In the genomic region with DNA sequence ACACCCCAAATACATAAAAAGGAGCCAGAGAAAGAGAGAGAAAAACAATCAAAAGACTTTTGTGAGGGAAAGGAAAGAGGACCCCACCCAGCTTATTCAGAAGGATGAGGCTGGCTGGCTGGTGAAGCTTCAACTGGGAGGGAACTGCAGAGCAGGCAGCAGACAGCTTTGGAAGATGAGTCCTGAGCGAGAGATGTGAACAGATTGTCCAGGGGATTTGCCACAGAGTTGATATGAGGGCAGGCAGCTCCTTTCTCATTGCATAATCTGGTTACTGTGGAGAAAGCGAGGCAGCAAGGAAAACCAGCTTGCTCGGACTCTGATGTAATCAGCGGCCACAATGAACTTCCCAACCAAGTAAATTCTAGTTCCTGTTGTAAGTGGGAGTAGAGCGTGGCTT, we compare ENCODE assay signal across 18 mouse cellular contexts.
DNase-seq lines count a peak whose midpoint lies in the region; ATAC-seq and TF ChIP-seq lines count a peak whose summit lies in the region.
"Had no signal": no experiment of that assay in that cellular context is flagged by ENCODE, and none has a peak within 500 bp of the region (broad histone marks: within the 10 kb centered on the region; RNA-seq: fewer than 3 reads in every experiment).

No protein-coding gene starts in this region.

- 45% methylated on average over 5 of the region's 5 CpGs for WGBS in midbrain, embryonic 12.5 days
- WGBS in midbrain, postnatal 0 days = 30% methylated on average over 5 of the region's 5 CpGs

- H3K36me3 ChIP-seq in midbrain, embryonic 12.5 days = no peaks in the 10 kb centered on the region
- H3K36me3 ChIP-seq in midbrain, postnatal 0 days (ENCODE audit: insufficient read depth, low read length) = no peaks in the 10 kb centered on the region
- H3K36me3 ChIP-seq: embryonic facial prominence, embryonic 15.5 days; heart, embryonic 13.5 days; limb, embryonic 12.5 days; neural tube, embryonic 12.5 days had no signal

- no peak for DNase-seq in frontal cortex, postnatal 25 days (ENCODE audit: low spot score in 2 of 2)
- no peak for DNase-seq in midbrain, postnatal 0 days (ENCODE audit: low spot score)
- DNase-seq in fat pad, adult 2 months (ENCODE audit: extremely low read depth, low read depth, low spot score) = peak; percentile 54
- peak; percentile 4 for DNase-seq in right cerebral cortex, postnatal 14 days
- no peak for DNase-seq in B cell, adult 2 months
- DNase-seq in adrenal gland, postnatal 10 days = no peak
- DNase-seq: cerebellum, adult 11-12 months; heart, postnatal 4 days; kidney, adult 9 months had no signal

- no peak overlapping the region for H3K9ac ChIP-seq in midbrain, embryonic 12.5 days (replicated peaks)
- H3K9ac ChIP-seq in midbrain, postnatal 0 days (replicated peaks; ENCODE audit: low read length, poor library complexity, severe bottlenecking) = no peak overlapping the region
- H3K9ac ChIP-seq: embryonic facial prominence, embryonic 15.5 days; forebrain, embryonic 13.5 days; heart, embryonic 13.5 days; limb, embryonic 12.5 days; liver, embryonic 14.5 days; neural tube, embryonic 12.5 days had no signal

- H3K9me3 ChIP-seq in midbrain, embryonic 12.5 days = no peaks in the 10 kb centered on the region
- no peaks in the 10 kb centered on the region for H3K9me3 ChIP-seq in midbrain, postnatal 0 days (ENCODE audit: low read length)
- H3K9me3 ChIP-seq: embryonic facial prominence, embryonic 15.5 days; forebrain, embryonic 13.5 days; heart, embryonic 13.5 days; limb, embryonic 12.5 days; neural tube, embryonic 12.5 days had no signal

- ATAC-seq in frontal cortex, adult (ENCODE audit: low TSS enrichment) = peak; percentile 90
- ATAC-seq in midbrain, embryonic 12.5 days (ENCODE audit: low FRiP score, low read depth) = peak; percentile 41; the same call in 1 of the 2 replicates
- ATAC-seq in midbrain, postnatal 0 days (ENCODE audit: low FRiP score) = no peak
- ATAC-seq: forebrain, embryonic 13.5 days; Patski had no signal

- H3K4me3 ChIP-seq in midbrain, embryonic 12.5 days = no peak overlapping the region
- no peak overlapping the region for H3K4me3 ChIP-seq in midbrain, postnatal 0 days (ENCODE audit: low read depth, low read length)
- H3K4me3 ChIP-seq: embryonic facial prominence, embryonic 15.5 days; forebrain, embryonic 13.5 days; heart, embryonic 13.5 days; limb, embryonic 12.5 days; neural tube, embryonic 12.5 days had no signal

- H3K27me3 ChIP-seq in midbrain, embryonic 12.5 days = no peaks in the 10 kb centered on the region
- no peaks in the 10 kb centered on the region for H3K27me3 ChIP-seq in midbrain, postnatal 0 days (ENCODE audit: insufficient read depth, low read length)
- H3K27me3 ChIP-seq: embryonic facial prominence, embryonic 15.5 days; forebrain, embryonic 13.5 days; heart, embryonic 13.5 days; limb, embryonic 12.5 days; neural tube, embryonic 12.5 days; Patski had no signal

- no peak overlapping the region for H3K4me2 ChIP-seq in midbrain, embryonic 12.5 days (replicated peaks)
- H3K4me2 ChIP-seq in midbrain, postnatal 0 days (ENCODE audit: low read depth, low read length, poor library complexity, severe bottlenecking) = no peak overlapping the region
- H3K4me2 ChIP-seq: embryonic facial prominence, embryonic 15.5 days; forebrain, embryonic 13.5 days; heart, embryonic 13.5 days; limb, embryonic 12.5 days; neural tube, embryonic 12.5 days had no signal

- no peak for TF ChIP-seq CTCF in midbrain, postnatal 0 days (IDR thresholded peaks at IDR 0.05)

- peaks cover 5% of the 10 kb centered on the region; the same call in 1 of the 2 replicates for H3K4me1 ChIP-seq in midbrain, embryonic 12.5 days
- peaks cover 3% of the 10 kb centered on the region; the same call in 1 of the 2 replicates for H3K4me1 ChIP-seq in midbrain, postnatal 0 days (ENCODE audit: insufficient read depth, low read length)
- H3K4me1 ChIP-seq: forebrain, embryonic 13.5 days; heart, embryonic 13.5 days; limb, embryonic 12.5 days; neural tube, embryonic 12.5 days had no signal

- H3K27ac ChIP-seq in midbrain, embryonic 12.5 days (replicated peaks) = no peak overlapping the region
- no peak overlapping the region for H3K27ac ChIP-seq in midbrain, postnatal 0 days (ENCODE audit: low read depth, low read length)
- H3K27ac ChIP-seq: embryonic facial prominence, embryonic 15.5 days; forebrain, embryonic 13.5 days; heart, embryonic 13.5 days; limb, embryonic 12.5 days; liver, embryonic 14.5 days; neural tube, embryonic 12.5 days had no signal

Comparison
In these comparisons a context has a peak if more than half of its experiments do, and no peak if none do; other contexts are left out.
1. DNase-seq: peak in fat pad, adult 2 months (single experiment) and right cerebral cortex, postnatal 14 days (single experiment); none in frontal cortex, postnatal 25 days (0 of 2), midbrain, postnatal 0 days (single experiment), B cell, adult 2 months (0 of 2) and adrenal gland, postnatal 10 days (single experiment).